Mouse (Mus musculus) midbrain, embryonic 16.5 days (tissue): Measurements from ENCODE around the gene Rnf24. TPM values are rescaled to one million over a fixed set of nuclear protein-coding genes. Genes with fewer than 3 reads are reported as not detected.

ENCODE experiments used
- ATAC-seq: fragments of 200-750 bp; cut with Nextera tagmentation; 2 replicates; pipeline ENCODE4 v1.8.0; 2017; ENCODE audit warnings: moderate TSS enrichment
- H3K27ac ChIP-seq: fragments of 300-500 bp; sonication (generic); 2 replicates; pipeline ENCODE4 v1.5.1; 2014; ENCODE audit warnings: mild to moderate bottlenecking, low read length, mixed read lengths
- H3K27me3 ChIP-seq: fragments of 300-500 bp; sonication (generic); 2 replicates; pipeline ENCODE4 v1.6.1; 2014; ENCODE audit warnings: low read depth, low read length, mixed read lengths; ENCODE audit not compliant: control insufficient read depth, insufficient read depth
- H3K36me3 ChIP-seq: fragments of 300-500 bp; sonication (generic); 2 replicates; pipeline ENCODE4 v1.6.1; 2014; ENCODE audit warnings: mild to moderate bottlenecking, low read length, moderate library complexity, mixed read lengths; ENCODE audit not compliant: control insufficient read depth, insufficient read depth
- H3K4me1 ChIP-seq: fragments of 300-500 bp; sonication (generic); 2 replicates; pipeline ENCODE4 v1.6.1; 2014; ENCODE audit warnings: mild to moderate bottlenecking, low read length, mixed read lengths; ENCODE audit not compliant: control insufficient read depth, insufficient read depth
- H3K4me2 ChIP-seq: fragments of 300-500 bp; sonication (generic); 2 replicates; pipeline ENCODE4 v1.6.1; 2014; ENCODE audit warnings: mild to moderate bottlenecking, low read length, mixed read lengths
- H3K4me3 ChIP-seq: fragments of 300-500 bp; sonication (generic); 2 replicates; pipeline ENCODE4 v1.5.1; 2014; ENCODE audit warnings: low read depth, mild to moderate bottlenecking, low read length, moderate library complexity, mixed read lengths
- H3K9ac ChIP-seq: fragments of 300-500 bp; sonication (generic); 2 replicates; pipeline ENCODE4 v1.6.1; 2014; ENCODE audit warnings: low read depth, low read length, mixed read lengths
- H3K9me3 ChIP-seq: fragments of 300-500 bp; sonication (generic); replicated peaks from 2 replicates; pipeline ENCODE4 v1.6.1; 2014; ENCODE audit warnings: mild to moderate bottlenecking, low read length, mixed read lengths; ENCODE audit not compliant: control insufficient read depth, poor library complexity, severe bottlenecking
- WGBS: fragments of 180-500 bp; shearing (Covaris S2); extraction: QIAGEN DNeasy Blood & Tissue Kit; methylation state at CpG from one replicate; pipeline ENCODE4 v1.1.7; 2014; 5-methylcytosine and 5-hydroxymethylcytosine counted together
- microRNA-seq: library from miRNA; unstranded; fragments of <30 nt; microRNA quantifications from one replicate; pipeline ENCODE4, GENCODE M21; 2017
- polyA plus RNA-seq: library from polyadenylated mRNA; unstranded; fragments of >200 nt; fragmentation: Nextera tagmentation; extraction: Ambion mirVana; gene quantifications from 2 replicates; pipeline ENCODE4 v1.2.1, GENCODE M21; 2015

Rnf24 gene
- polyA plus RNA-seq, 1 experiment from 2014 or later = 20.1 TPM

DNA sequence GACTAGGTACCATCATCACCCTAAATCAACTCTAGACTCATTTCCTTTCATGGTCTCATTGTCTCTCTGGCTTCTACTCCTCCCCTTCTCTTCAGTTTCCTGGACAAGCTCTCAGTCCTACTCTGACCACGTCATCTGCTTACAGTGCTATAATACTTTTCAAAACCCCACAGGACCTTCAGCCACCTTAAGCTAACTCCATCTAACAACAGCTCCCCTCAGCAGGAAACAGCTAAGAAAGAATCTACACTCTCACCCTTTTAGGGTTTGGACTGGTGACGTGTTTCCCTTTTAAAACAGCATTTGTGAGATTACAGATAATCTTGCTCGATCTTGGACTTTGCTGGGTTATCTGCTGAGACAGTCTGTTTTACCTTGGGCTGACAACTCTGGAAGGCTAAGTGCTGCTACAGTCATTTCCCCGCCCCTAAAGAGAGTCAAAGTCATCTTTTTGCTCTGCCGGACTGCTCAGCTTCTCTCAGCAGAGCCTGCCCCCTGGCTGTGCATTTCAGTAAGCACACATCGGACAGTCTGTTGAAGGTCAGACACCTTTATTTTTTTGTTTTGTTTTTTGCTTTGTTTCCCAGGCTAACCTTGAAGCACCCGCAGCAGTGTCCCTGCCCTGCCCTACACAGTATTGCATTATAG lies 98.9 kb downstream of the Rnf24 start:
- H3K4me2 ChIP-seq = no peak overlapping the region
- no peaks in the 10 kb centered on the region for H3K4me1 ChIP-seq
- H3K4me3 ChIP-seq = no peak overlapping the region
- peak; percentile 75 for ATAC-seq
- 35% methylated on average over 7 of the region's 7 CpGs for WGBS
- no peak overlapping the region for H3K27ac ChIP-seq
- H3K9ac ChIP-seq = no peak overlapping the region
- H3K36me3 ChIP-seq = no peaks in the 10 kb centered on the region
- no peaks in the 10 kb centered on the region for H3K9me3 ChIP-seq
- no peaks in the 10 kb centered on the region for H3K27me3 ChIP-seq

Small RNAs within 50 kb of the gene (microRNA-seq; reads per million reads assigned to microRNA genes)
- 47.6 reads per million, percentile 46 among the genes with 10 or more reads in this experiment for gene Mir103-2

Other genes with a start within 250 kb of the Rnf24 start
- 4.5 and 5.0 TPM in 2 replicates for gene Hspa12b, start 225.6 kb downstream of the Rnf24 start, polyA plus RNA-seq
- gene Gm11037, start 219.4 kb downstream of the Rnf24 start, polyA plus RNA-seq = not detected in 2 replicates
- 74.0 and 74.1 TPM in 2 replicates for gene 1700037H04Rik, start 192.8 kb downstream of the Rnf24 start, polyA plus RNA-seq
- 11.1 and 11.7 TPM in 2 replicates for gene Cenpb, start 172.8 kb downstream of the Rnf24 start, polyA plus RNA-seq
- gene Cdc25b, start 165.9 kb downstream of the Rnf24 start, polyA plus RNA-seq = 16.2 and 18.5 TPM in 2 replicates
- gene Spef1, start 165.6 kb downstream of the Rnf24 start, polyA plus RNA-seq = 9.5 and 11.2 TPM in 2 replicates
- 33.0 and 34.7 TPM in 2 replicates for gene Ap5s1, start 145.8 kb downstream of the Rnf24 start, polyA plus RNA-seq
- gene Mavs, start 118.8 kb downstream of the Rnf24 start, polyA plus RNA-seq = 6.7 and 6.9 TPM in 2 replicates
- 20.3 and 22.6 TPM in 2 replicates for gene Pank2, start 90.4 kb downstream of the Rnf24 start, polyA plus RNA-seq
- gene Smox, start 138.6 kb upstream of the Rnf24 start, polyA plus RNA-seq = 46.1 and 52.7 TPM in 2 replicates
- not detected in 2 replicates for gene Adra1d, start 209.4 kb upstream of the Rnf24 start, polyA plus RNA-seq